Mouse (Mus musculus): ENCODE results near the gene Abcf2. TPM values are rescaled to one million over a fixed set of nuclear protein-coding genes. Genes with fewer than 3 reads are reported as not detected.

Gene Abcf2
- total RNA-seq, 2 experiments from 2014 or later: 70.2 to 164 TPM

GRCm38 (mm10) chr5:24603431-24604010 is 26.3 kb upstream of the Abcf2 start:
- ATAC-seq (replicated peaks; ENCODE audit: low FRiP score, low TSS enrichment, poor library complexity, severe bottlenecking): no peak

GRCm38 (mm10) chr5:24602751-24603343 is 25.6 kb upstream of the Abcf2 start:
- no peak; the same call in 1 of the 2 replicates for ATAC-seq (replicated peaks; ENCODE audit: low FRiP score, low TSS enrichment, poor library complexity, severe bottlenecking)

DNA sequence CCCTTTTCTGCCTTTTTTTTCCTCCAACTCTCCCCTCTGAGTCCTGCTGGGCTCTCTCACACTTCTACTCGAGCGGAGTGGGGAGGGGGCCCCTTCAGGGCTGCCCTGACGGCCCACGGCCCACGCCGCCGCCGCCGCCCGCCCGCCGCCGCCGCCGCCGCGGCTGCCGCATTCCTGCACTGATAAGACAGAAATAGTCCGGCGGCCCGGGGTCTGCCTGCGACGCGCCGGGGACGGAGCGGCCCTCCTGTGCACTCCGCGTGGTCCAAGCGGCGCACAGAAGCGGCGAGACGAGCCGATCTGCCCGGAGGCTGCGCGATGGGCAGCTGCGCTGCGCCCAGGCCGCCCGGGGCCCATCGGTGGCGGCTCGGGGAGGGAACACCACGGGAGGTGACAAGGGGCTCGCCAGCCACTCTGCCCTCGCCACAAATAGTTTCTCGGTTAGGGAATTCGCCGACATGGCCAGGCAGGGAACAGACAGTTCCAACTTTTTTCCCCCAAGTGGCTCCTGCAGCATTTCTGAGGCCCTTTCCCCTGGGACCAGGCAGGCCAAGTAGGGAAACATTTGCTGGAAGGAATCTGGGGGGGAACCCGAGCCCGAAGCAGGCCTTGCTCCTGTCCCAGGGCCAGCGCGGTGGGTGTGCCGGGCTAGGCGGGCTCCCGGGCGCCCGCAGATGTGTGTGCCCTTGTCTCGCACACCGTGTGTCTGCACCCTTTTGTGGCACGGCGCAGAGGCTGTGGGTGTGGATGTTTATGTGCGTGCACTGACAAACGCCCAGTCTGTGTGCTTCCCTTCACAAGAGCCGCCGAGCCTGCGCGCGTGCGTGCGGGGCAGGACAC is 24.9 kb upstream of the Abcf2 start:
- no peak for ATAC-seq (replicated peaks; ENCODE audit: low FRiP score, low TSS enrichment, poor library complexity, severe bottlenecking)

- no peak for ATAC-seq (replicated peaks; ENCODE audit: low FRiP score, low TSS enrichment, poor library complexity, severe bottlenecking)
Observed at GRCm38 (mm10) chr5:24601071-24601835, 24.0 kb upstream of the Abcf2 start.

DNA sequence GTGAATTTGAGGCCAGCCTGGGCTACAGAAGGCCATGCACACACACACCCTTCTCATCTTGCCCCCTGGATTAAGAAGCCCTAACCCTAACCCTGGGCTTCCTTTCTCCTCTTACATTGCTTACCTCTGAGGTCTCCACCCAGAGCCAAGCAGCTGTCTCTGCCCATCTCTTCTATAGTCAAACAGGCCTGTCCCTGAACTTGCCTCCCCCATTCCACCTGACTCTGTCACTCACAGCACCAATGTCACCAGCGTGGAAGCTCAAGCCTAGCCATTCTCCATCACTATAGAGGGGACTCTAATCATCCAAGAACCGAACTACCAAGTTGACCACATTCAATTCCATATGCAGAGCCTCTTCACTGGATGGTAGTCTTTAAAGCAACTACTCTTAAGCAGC is 23.0 kb upstream of the Abcf2 start:
- no peak for ATAC-seq (replicated peaks; ENCODE audit: low FRiP score, low TSS enrichment, poor library complexity, severe bottlenecking)

DNA sequence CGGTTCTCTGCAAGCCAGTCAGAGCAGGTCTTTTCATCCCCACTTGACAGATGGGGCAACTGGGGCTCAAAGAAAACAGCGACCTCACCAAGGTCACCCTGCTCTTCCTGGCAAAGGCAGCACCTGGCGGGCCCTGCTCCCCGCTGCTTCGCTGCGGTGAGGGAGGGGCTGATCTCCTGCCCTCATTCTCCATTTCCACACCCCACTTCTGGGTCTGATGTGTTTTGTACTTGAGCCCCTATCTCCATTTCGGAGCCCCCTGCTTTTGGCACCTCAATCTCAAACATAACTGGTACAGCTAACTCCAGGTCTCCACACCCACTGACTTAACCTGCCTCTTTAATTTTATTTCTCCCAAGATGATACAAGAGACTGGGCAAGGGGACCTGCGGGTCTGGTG is 21.9 kb upstream of the Abcf2 start:
- no peak for ATAC-seq (replicated peaks; ENCODE audit: low FRiP score, low TSS enrichment, poor library complexity, severe bottlenecking)

DNA sequence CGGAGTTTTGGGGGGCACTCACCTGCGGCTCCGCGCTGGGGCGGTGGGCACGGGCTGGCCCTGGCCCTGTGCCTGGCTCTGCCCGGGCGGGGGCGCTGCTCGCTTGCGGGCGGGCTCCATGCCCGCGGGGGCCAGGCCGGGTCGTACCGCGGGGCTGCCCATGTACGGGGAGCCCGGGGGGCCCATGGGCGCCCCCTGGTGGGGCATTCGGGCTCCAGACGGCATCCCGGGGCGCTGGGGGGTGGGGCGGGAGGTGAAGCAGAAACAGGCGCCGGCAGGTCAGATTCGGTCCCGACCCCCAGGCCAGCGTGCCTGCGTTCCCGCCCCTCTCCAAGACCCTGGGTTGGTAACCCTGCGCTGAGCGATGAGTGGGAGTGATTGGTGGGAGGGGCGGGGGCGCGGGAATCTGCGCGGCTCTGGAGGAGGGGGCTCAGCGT is 21.3 kb upstream of the Abcf2 start:
- no peak for ATAC-seq (replicated peaks; ENCODE audit: low FRiP score, low TSS enrichment, poor library complexity, severe bottlenecking)

GRCm38 (mm10) chr5:24597901-24598569 is 20.8 kb upstream of the Abcf2 start:
- no peak for ATAC-seq (replicated peaks; ENCODE audit: low FRiP score, low TSS enrichment, poor library complexity, severe bottlenecking)

GRCm38 (mm10) chr5:24597221-24597728 is 20.0 kb upstream of the Abcf2 start:
- ATAC-seq (replicated peaks; ENCODE audit: low FRiP score, low TSS enrichment, poor library complexity, severe bottlenecking): peak; percentile 69

- ATAC-seq (replicated peaks; ENCODE audit: low FRiP score, low TSS enrichment, poor library complexity, severe bottlenecking): no peak
Observed at GRCm38 (mm10) chr5:24596519-24597171, 19.4 kb upstream of the Abcf2 start.

- no peak for ATAC-seq (replicated peaks; ENCODE audit: low FRiP score, low TSS enrichment, poor library complexity, severe bottlenecking)
Observed at GRCm38 (mm10) chr5:24595786-24596380, 18.6 kb upstream of the Abcf2 start.

DNA sequence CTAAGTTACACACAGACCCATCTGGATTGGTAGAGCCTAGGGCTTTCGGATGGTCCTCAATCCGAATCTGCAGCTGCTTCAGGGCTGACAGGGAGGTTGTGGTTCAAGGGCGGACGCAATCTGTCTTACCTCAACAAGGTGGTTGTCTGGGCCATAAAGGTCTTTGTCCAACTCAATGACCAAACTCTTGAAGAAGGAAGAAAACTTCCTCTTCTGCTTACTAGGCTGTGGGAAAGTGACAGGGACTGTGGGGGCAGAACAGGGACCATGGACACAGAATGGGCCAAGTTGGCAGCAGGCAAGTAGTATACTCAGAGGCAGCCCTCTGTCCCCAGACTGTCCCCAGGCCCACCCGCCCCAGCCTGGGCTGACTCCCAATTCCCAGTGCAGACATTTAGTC is 18.0 kb upstream of the Abcf2 start:
- ATAC-seq (replicated peaks; ENCODE audit: low FRiP score, low TSS enrichment, poor library complexity, severe bottlenecking): no peak

- no peak for ATAC-seq (replicated peaks; ENCODE audit: low FRiP score, low TSS enrichment, poor library complexity, severe bottlenecking)
Observed at GRCm38 (mm10) chr5:24594346-24594745, 17.1 kb upstream of the Abcf2 start.

DNA sequence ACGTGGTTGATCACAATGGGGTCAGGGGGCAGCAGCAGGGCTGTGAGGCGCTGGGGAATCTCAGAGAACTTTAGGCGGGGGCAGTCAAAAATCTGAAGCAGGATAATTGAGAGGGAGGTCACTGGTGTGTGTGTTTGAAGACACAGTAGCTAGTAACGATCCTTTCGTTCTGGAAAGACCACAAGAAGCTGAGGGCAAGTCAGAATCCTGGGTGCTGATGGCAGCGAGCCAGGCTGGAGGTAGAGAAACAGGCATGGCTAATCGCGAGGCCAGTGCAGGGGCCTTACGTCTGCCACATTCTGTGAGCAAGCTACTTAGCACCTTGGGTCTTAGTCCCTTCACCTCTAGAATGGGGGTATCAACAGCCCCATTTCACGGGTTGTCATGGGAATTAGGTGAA is 16.7 kb upstream of the Abcf2 start:
- no peak for ATAC-seq (replicated peaks; ENCODE audit: low FRiP score, low TSS enrichment, poor library complexity, severe bottlenecking)

DNA sequence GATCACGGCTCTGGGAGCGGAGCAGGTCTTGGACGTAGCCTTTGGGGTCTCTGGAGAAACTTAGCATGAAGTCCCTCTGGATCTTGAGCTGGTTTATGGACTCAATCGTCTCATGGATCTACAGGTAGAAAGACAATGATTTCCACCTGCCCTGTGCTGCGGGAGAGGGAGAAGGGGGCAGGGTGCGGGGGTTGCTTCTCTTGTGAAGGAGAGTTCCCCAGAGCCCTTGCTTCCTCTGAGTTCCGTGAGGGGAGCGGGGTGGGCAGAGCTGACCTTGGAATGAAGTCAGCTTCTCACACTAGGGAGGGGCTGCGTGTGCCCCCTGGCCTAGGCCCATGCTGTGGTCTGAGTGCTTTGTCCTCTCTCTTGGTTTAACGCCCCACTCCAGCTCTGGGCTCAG is 16.0 kb upstream of the Abcf2 start:
- no peak for ATAC-seq (replicated peaks; ENCODE audit: low FRiP score, low TSS enrichment, poor library complexity, severe bottlenecking)

DNA sequence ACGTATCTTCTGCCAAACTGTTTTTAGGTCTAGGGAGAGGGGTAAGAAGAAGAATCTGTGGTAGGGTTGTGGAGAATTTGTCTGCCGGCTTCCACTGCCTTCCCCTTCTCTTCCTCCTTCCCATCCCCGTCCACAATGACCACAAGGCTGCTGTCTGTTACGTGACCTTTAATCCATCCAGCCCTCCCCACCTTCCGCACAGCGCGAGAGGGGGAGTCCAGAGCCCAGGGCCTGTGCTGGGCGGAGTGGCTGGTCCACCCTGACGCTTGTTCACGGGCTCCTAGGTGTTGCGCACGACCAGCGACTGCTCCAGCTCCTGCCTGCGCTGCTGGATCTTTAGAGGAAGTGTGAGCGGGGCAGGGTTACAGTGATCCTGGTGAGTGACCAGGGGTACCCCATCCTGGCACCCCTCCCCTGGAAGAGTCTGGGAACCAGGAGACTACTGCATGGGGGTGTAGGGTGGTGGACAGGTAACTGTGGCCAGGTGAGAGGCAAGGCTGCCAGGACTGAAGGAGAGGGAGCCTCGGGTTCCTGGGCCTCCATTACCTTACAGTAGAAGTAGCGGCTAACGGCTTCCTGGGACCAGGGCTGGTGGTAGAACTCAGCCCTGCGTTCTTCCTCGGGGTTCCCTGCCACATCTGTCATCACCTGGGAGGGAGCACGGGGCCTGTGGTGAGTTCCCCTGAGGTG is 15.3 kb upstream of the Abcf2 start:
- no peak for ATAC-seq (replicated peaks; ENCODE audit: low FRiP score, low TSS enrichment, poor library complexity, severe bottlenecking)

DNA sequence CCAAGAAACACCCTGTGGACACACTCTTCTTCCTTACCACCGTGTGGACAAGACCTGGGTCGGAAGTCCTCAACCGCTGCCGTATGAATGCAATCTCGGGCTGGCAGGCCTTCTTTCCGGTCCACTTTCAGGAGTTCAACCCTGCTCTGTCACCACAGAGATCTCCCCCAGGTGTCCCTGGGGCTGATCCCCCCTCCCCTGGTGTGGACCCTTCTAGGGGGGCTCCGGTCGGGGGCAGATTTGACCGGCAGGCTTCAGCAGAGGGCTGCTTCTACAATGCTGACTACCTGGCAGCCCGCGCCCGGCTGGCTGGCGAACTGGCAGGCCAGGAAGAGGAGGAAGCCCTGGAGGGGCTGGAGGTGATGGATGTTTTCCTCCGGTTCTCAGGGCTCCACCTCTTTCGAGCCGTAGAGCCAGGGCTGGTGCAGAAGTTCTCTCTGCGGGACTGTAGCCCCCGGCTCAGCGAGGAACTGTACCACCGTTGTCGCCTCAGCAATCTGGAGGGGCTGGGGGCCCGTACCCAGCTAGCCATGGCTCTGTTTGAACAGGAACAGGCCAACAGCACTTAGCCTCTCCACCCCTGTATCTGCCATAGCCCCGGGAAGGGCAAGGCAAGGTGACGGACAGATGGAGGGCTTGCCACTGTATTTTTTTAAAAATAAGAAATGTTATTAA is 14.7 kb upstream of the Abcf2 start:
- no peak for ATAC-seq (replicated peaks; ENCODE audit: low FRiP score, low TSS enrichment, poor library complexity, severe bottlenecking)
